Mouse (Mus musculus) embryonic facial prominence, embryonic 10.5 days (tissue): ENCODE results near the gene Prkab2. TPM values are rescaled to one million over a fixed set of nuclear protein-coding genes. Genes with fewer than 3 reads are reported as not detected.

Source experiments
- DNase-seq: peaks from one replicate; pipeline ENCODE4 v3.0.0-alpha.2; 2017; ENCODE audit warnings: low spot score
- H3K27ac ChIP-seq: fragments of 300-500 bp; sonication (generic); replicated peaks from 2 replicates; pipeline ENCODE4 v1.5.1; 2016; ENCODE audit warnings: mild to moderate bottlenecking
- H3K27me3 ChIP-seq: fragments of 300-500 bp; sonication (generic); replicated peaks from 2 replicates; pipeline ENCODE4 v1.6.1; 2016; ENCODE audit warnings: low read depth, mild to moderate bottlenecking; ENCODE audit not compliant: poor library complexity, severe bottlenecking
- H3K36me3 ChIP-seq: fragments of 300-500 bp; sonication (generic); replicated peaks from 2 replicates; pipeline ENCODE4 v1.6.1; 2016; ENCODE audit warnings: mild to moderate bottlenecking, moderate library complexity
- H3K4me1 ChIP-seq: fragments of 300-500 bp; sonication (generic); 2 replicates; pipeline ENCODE4 v1.6.1; 2016
- H3K4me3 ChIP-seq: fragments of 300-500 bp; sonication (generic); 2 replicates; pipeline ENCODE4 v1.5.1; 2016; ENCODE audit warnings: mild to moderate bottlenecking, moderate library complexity
- H3K9me3 ChIP-seq: fragments of 300-500 bp; sonication (generic); 2 replicates; pipeline ENCODE4 v1.6.1; 2016; ENCODE audit warnings: mild to moderate bottlenecking
- WGBS: fragments of 180-500 bp; shearing (Covaris S2); methylation state at CpG from one replicate; pipeline ENCODE4 v1.1.7; 2016; 5-methylcytosine and 5-hydroxymethylcytosine counted together
- microRNA-seq: library from miRNA; unstranded; fragments of <30 nt; microRNA quantifications from one replicate; pipeline ENCODE4, GENCODE M21; 2017
- polyA plus RNA-seq: library from polyadenylated mRNA; unstranded; fragments of >200 nt; fragmentation: Nextera tagmentation; extraction: Ambion mirVana; gene quantifications from 2 replicates; pipeline ENCODE4 v1.2.1, GENCODE M21; 2016

The Prkab2 gene
- polyA plus RNA-seq, 1 experiment from 2014 or later = 7.2 TPM

DNA sequence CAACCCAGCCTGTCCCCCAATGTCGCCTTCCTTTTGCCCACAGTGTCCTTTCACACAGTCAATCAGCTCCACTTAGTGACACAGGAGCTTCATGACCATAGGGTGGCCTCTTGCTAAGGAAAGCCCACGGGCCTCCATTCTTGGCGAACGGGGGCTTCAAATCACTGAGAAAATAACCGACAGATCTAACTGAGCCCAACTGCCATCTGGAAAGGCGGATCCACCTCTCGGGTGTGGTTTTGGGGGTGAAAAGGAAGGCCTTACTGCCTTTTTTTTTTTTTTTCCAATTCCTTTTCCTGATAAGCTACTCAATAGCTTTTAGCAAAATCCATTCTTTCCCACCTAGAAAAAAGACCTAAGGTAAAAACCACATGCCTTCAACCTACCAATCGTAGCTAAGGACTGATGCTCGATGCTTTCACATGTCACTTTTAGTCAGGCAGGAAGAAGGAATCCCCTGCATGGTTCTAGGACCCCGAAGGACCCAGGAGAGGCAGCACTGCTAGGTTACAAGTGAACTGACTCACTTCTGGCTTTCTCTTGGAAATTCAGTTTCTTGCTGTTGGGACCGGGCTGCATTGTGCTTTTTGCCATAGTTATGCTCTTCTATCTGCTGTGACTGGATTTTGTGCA lies 44.6 kb downstream of the Prkab2 start:
- H3K36me3 ChIP-seq = no peaks in the 10 kb centered on the region
- H3K27me3 ChIP-seq = no peaks in the 10 kb centered on the region
- no peak overlapping the region for H3K27ac ChIP-seq
- H3K4me3 ChIP-seq = no peak overlapping the region
- 0 out of 2 replicates have a peak, but pooled peaks cover 2% of the 10 kb centered on the region for H3K4me1 ChIP-seq
- H3K9me3 ChIP-seq = no peaks in the 10 kb centered on the region
- 92% methylated on average over 11 of the region's 11 CpGs for WGBS
- DNase-seq = no peak

DNA sequence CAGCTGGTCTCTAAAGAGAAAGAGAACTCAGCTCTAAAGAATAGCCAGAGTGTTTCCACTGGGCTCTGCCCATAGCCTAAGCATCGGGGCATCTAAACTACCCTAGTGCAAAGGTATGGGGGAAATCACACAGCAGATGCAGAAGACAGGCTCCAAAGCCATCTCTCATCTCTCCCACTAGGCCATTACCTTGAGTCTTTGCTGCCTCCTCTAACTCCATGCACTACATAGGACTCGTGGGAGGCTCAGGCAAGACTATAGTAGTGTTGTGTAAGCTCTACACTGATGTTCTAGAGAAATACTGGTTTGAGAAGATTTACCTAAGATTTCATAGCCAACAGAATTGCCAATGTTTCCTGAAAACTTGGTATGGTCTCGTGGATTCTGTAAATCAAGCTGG lies 47.5 kb downstream of the Prkab2 start:
- 0 out of 2 replicates have a peak, but pooled peaks cover 6% of the 10 kb centered on the region for H3K4me1 ChIP-seq
- H3K4me3 ChIP-seq = no peak overlapping the region
- H3K36me3 ChIP-seq = no peaks in the 10 kb centered on the region
- no peak overlapping the region for H3K27ac ChIP-seq
- WGBS = 90% methylated on average over 3 of the region's 3 CpGs
- no peaks in the 10 kb centered on the region for H3K27me3 ChIP-seq
- no peak for DNase-seq
- no peaks in the 10 kb centered on the region for H3K9me3 ChIP-seq

DNA sequence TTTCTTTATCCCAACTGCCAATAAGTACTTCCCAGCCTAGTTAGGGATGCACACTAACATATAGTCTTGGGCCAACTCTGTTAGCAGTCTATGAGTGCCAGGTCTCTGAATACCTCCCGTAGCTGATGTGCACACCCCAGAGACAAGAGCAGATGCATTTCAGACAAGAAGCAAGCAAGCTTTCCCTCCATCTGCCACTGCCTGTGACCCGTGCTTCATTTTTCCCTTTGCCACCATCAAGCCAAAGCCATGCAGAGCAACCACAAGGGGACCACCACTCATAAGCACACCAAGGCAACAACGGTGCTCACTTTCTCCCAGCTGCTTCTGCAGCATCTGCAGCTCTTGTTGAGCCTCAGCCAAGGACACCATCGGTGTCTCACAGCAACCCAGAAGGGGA lies 48.6 kb downstream of the Prkab2 start:
- Histone ChIP-seq H3K27me3 (no peaks in the 10 kb centered on the region), H3K4me1 (0 out of 2 replicates have a peak, but pooled peaks cover 6% of the 10 kb centered on the region)
- WGBS = 93% methylated on average over 4 of the region's 4 CpGs

GRCm38 (mm10) chr3:97710134-97710533 lies 52.1 kb downstream of the Prkab2 start:
- no peak for DNase-seq
- Histone ChIP-seq H3K9me3 (no peaks in the 10 kb centered on the region), H3K27me3 (no peaks in the 10 kb centered on the region), H3K4me3 (no peak overlapping the region), H3K4me1 (0 out of 2 replicates have a peak, but pooled peaks cover 4% of the 10 kb centered on the region), H3K36me3 (no peaks in the 10 kb centered on the region), H3K27ac (no peak overlapping the region)
- WGBS = 93% methylated on average over 11 of the region's 11 CpGs

More for the DNA sequence above, 48.6 kb downstream of the Prkab2 start:
- no peaks in the 10 kb centered on the region for H3K9me3 ChIP-seq
- no peak overlapping the region for H3K4me3 ChIP-seq
- H3K27ac ChIP-seq = no peak overlapping the region
- no peaks in the 10 kb centered on the region for H3K36me3 ChIP-seq
- no peak for DNase-seq

DNA sequence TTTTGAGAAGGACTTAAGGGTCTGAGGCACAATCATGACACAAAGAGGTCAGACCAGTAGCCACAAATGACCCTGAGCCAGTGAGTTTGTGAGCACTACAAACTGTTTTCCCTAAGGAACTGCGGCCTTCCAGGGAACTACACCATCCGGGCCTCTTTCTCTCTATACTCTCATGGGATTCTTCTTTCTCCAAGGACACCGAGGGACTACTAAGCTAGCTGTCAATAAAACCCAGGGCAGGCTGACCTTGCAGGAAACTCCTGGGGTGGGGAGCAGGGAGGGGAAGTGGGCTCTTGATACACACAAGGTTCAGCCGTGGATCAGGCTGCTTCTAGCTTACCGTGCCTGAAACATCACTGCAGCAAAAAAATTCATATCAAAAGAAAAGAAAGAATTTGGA lies 52.9 kb downstream of the Prkab2 start:
- H3K27me3 ChIP-seq = no peaks in the 10 kb centered on the region
- no peaks in the 10 kb centered on the region for H3K9me3 ChIP-seq
- 0 out of 2 replicates have a peak, but pooled peaks cover 4% of the 10 kb centered on the region for H3K4me1 ChIP-seq
- H3K36me3 ChIP-seq = no peaks in the 10 kb centered on the region
- WGBS = 61% methylated on average over 5 of the region's 5 CpGs
- no peak for DNase-seq
- H3K27ac ChIP-seq = no peak overlapping the region
- no peak overlapping the region for H3K4me3 ChIP-seq

- no peaks in the 10 kb centered on the region for H3K27me3 ChIP-seq
- H3K4me1 ChIP-seq = no peaks in the 10 kb centered on the region
- no peaks in the 10 kb centered on the region for H3K9me3 ChIP-seq
- WGBS = 84% methylated on average over 1 of the region's 1 CpGs
- DNase-seq = no peak
- H3K36me3 ChIP-seq = no peaks in the 10 kb centered on the region
- no peak overlapping the region for H3K27ac ChIP-seq
- no peak overlapping the region for H3K4me3 ChIP-seq
Measured at GRCm38 (mm10) chr3:97715922-97716321, 57.9 kb downstream of the Prkab2 start.

DNA sequence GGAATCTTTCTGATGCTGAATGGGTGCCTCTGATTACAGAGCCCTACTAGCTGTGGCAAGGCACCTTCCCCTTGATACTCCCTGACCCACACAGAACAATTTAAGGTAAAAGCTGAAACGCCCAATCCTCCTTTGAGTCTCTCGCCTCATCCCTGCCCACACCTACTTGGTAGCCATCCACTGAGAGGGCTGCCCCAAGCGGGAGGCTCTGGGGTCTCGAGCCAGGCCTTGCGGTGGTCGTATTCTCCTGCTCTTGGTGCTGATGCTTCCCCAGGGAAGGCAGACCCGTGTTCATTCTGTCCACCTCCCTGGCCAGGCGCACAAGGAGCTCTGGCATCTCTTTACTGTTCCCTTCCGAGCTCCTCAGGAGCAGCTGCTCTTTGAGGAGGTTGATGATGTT lies 61.1 kb downstream of the Prkab2 start:
- no peaks in the 10 kb centered on the region for H3K36me3 ChIP-seq
- 87% methylated on average over 9 of the region's 9 CpGs for WGBS
- no peaks in the 10 kb centered on the region for H3K4me1 ChIP-seq
- peaks cover 13% of the 10 kb centered on the region; the same call in 1 of the 2 replicates for H3K9me3 ChIP-seq
- no peak overlapping the region for H3K4me3 ChIP-seq
- DNase-seq = no peak
- H3K27me3 ChIP-seq = no peaks in the 10 kb centered on the region
- no peak overlapping the region for H3K27ac ChIP-seq

Small RNAs within 50 kb of the gene (microRNA-seq; reads per million reads assigned to microRNA genes)
- gene Mir7225 = not detected

Other genes starting within 250 kb of the Prkab2 start
- gene Olfr1402, start 236.2 kb upstream of the Prkab2 start, polyA plus RNA-seq = not detected in 2 replicates
- gene Chd1l, start 48.0 kb upstream of the Prkab2 start, polyA plus RNA-seq = 23.0 and 24.9 TPM in 2 replicates
- gene Fmo5, start 29.4 kb upstream of the Prkab2 start, polyA plus RNA-seq = 0.48 and 0.62 TPM in 2 replicates
- gene Gm17651, start 16.5 kb downstream of the Prkab2 start, polyA plus RNA-seq = not detected in 2 replicates
- gene Pde4dip, start 230.5 kb downstream of the Prkab2 start, polyA plus RNA-seq = 27.0 and 28.2 TPM in 2 replicates
- 119 and 122 TPM in 2 replicates for gene Sec22b, start 243.0 kb downstream of the Prkab2 start, polyA plus RNA-seq